Mouse (Mus musculus): Measurements from ENCODE around the gene Cacybp. TPM values are rescaled to one million over a fixed set of nuclear protein-coding genes. Genes with fewer than 3 reads are reported as not detected.

The Cacybp gene
- polyA plus RNA-seq, 1 experiment from 2014 or later = 305 TPM

Other genes starting within 250 kb of the Cacybp start
- 1.0 and 1.5 TPM in 2 replicates for gene 4930523C07Rik, start 168.5 kb downstream of the Cacybp start, polyA plus RNA-seq (2016; fragmentation: Nextera tagmentation; extraction: Ambion mirVana)
- gene Tnn, start 59.3 kb downstream of the Cacybp start, polyA plus RNA-seq (2016; fragmentation: Nextera tagmentation; extraction: Ambion mirVana) = 0.03 and 0.11 TPM in 2 replicates
- 240 and 244 TPM in 2 replicates for gene Mrps14, start 17.7 kb downstream of the Cacybp start, polyA plus RNA-seq (2016; fragmentation: Nextera tagmentation; extraction: Ambion mirVana)